Mouse (Mus musculus) adrenal gland, adult 2 months (tissue): ENCODE data around the gene Esrra. TPM values are rescaled to one million over a fixed set of nuclear protein-coding genes. Genes with fewer than 3 reads are reported as not detected.
"Not testable (repeated sequence)": the region's sequence is repeated elsewhere in the genome, so short reads cannot be mapped to it uniquely, and the experiment has no call there.

Experiments
- DNase-seq: peaks from one replicate; pipeline ENCODE4 v3.0.0; 2021
- microRNA-seq, 2 experiments: library from miRNA; unstranded; fragments of <30 nt; microRNA quantifications; one replicate each; pipeline ENCODE4 v1.2.0; 2021
- polyA plus RNA-seq: library from polyadenylated mRNA; depleted of rRNA; stranded (reverse); fragments of >200 nt; gene quantifications from 2 replicates; pipeline ENCODE4 v1.2.3, GENCODE M21; 2012; rRNA removed
- total RNA-seq, 2 experiments: library from RNA; stranded (reverse); gene quantifications; 2 replicates each; pipeline ENCODE4 v1.2.3; 2021

Gene Esrra
- total and polyA plus RNA-seq, 3 experiments, result 29.3 to 67.6 (median 62.8) TPM

DNA sequence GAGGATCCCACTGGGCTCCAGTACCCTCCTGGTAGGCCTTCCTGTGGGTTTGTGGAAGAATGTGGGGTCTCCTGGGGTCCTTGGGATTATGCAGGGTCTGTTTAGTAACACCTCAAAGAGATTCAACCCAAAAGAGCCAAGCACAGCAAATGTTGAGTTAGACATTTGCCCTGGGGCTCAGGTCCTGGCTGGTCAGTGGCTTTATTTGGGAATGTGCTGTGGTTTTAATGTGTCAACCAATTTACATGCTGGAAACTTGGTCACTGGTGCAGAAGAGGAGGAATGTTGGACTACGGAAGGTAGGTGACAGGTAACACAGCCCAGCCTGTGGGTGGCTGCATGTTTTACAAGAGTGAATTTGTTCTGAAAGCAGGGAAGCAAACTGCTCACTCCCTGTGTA, 18.6 kb downstream of the Esrra start:
- DNase-seq, result no peak

DNA sequence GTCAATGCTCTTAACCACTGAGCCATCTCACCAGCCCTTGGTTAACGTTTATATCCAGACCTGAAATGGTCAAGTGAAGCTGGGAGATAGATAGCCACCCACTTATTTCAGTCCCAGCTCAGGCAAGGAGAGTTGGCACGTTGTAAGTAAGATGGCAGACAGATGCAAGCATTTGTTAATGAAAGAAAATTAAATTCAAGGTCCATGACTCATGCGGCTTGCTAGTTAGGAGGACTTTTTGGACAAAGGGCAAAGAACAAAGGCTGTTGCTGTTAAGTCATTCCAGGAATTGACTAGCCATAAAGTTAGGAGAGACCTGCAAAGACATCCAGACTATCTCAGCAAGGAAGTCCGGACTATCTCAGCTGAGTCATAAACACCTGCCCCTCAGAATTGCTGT, 22.0 kb downstream of the Esrra start:
- no peak for DNase-seq

DNA sequence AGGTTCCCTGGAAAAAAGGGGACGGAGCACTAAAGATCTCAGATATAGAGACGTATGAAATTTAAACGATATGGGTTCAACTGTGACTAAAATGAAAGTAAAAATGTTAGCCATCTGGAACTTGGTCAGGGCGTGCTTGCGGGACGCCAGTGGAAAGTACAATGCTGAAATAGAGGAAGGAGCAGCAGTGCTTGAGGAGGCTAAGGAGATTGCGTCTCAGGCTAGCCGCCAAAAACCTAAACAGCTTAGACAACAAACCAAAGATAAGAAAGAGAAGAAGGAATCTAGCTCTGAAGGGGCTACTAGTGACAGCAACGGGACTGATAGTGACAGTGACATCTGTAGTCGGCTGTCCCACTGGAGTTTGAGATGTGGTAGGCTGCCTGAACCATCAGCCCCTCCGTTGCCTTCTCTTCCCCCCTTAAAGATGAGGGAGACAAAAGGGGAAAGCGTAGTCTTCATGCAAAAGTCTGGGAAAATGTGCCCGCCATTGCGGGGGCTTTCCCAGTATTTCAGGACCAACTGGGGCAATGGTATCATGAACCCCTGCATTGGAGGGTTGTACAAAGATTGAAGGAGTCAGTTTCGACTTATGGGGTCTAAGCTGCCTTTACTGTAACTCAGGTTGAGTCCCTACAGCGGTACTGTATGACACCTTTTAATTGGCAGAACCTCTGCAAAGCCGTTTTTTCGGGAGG, 25.9 kb downstream of the Esrra start:
- not testable (repeated sequence) for DNase-seq

DNA sequence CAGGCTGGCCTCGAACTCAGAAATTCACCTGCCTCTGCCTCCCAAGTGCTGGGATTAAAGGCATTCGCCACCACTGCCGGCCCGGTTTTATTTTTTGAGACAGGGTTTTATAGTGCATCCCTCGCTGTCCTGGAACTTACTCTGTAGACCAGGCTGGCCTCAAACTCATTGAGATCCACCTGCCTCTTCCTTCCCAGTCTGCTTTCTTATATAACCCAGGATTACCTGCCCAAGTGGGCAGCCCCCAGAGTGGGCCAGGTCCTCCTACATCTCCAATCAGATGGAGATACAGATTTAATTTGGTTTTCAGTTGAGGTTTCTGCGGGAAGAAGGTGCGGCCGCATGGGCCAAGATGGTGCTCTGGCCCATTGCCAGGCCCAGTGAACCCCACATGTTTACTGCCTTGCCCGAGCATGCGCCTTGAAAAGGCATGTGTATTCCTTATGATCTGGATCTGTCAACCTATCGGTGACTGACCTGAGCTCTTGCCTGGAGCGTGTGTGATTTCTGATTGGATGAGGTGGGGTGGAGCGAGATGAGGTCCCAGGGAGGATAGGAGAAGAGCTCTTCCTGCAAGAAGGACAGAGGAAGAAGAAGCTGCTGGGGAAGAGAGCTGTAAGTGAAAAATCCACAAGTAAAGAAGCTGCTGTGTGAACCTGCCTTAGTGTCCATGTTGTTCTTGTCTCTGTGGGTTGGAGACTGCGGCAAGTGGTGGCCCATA, 27.7 kb downstream of the Esrra start:
- DNase-seq, result no peak

DNA sequence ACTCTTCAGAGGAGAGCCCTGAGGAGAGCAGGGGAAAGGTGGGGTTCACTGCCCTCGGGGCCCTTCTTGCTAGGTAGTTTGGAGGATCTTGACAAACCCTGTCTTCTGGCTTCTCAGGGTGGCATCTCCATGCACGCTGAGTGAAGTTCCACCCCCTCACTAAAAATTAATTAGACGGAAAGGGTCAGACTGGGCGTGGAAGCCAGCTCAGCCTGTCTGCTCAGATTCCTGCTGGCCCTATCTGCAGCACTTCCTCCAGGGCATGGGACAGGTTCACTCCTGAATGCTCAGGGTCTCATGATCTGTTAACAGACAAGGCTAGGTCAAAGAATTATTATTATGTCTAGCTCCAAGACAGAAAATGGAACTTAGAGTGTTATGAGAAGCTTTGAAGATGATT, 29.1 kb downstream of the Esrra start:
- DNase-seq, result no peak

DNA sequence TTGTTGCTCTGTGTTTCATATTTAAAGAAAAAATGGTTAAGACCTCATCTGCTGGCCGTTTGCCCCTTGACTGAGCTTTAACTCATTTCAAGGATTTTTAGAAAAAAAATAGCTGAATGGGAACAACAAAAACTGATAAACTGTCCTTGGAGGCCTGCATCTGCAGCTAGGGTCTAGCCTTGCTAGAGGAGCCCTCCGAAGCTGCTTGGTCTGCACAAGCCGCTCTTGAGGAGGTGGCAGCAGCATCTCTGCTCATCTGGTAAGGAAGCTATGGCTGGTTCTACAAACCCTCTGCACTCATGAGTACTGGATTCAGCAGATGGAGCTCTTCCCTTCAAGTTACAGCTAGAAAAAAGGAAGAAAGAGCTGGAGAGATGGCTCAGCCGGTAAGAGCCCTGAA, 43.6 kb downstream of the Esrra start:
- no peak for DNase-seq

DNA sequence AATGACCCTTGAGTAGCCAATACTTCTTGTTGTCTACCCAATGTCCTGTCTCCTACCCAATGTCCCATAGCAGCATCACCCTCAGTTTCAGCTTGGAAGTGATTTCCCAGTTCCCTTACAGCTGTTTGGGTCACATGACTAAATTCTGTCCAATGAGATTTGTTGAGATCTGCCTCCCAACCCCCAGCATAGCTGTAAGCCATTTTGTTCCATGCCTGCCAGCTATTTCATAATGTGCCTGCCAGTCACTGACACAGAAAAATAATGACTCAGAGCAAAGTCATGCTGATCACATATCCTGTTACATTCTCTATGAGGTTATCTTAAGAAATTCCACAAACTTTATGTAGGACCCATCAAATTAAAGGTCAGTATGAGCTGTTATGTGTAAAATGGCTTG, 44.8 kb downstream of the Esrra start:
- DNase-seq, result no peak

DNA sequence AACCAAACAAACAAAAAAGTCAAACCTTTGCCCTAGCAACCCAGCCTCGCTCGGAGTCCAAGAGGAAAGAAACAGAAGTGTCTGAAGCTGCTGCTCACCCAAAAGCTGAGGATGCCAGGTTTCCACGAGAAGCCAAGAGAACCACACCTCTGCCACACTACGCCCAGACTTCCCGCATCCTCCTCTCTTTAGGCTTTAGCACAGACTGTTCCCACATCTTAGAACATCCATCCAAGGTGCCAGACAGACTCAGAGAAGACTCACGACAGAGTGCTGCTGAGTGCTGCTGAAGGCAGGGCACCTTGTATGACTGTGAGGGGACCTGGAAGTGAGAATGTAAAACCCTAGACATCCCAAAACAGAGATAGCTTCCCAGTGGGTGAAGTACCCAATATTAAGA, 45.8 kb downstream of the Esrra start:
- DNase-seq, result no peak

DNA sequence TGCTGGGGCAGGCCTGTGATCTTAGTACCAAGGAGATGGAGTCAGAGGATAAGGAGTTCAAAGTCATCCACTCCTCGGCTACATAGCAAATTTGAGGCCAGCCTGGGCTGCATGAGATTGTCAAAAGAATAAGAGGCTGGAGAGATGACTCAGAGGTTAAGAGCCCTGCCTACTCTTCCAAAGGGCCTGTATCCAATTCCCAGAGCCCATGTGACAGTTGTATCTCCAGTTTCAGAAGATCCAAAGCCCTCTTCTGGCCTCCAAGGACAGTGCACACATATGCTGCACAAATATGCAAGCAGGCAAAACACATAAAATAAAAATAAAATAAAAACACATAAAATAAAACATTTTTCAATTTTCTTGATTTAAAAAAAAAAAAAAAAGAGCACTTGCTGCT, 47.4 kb downstream of the Esrra start:
- no peak for DNase-seq

DNA sequence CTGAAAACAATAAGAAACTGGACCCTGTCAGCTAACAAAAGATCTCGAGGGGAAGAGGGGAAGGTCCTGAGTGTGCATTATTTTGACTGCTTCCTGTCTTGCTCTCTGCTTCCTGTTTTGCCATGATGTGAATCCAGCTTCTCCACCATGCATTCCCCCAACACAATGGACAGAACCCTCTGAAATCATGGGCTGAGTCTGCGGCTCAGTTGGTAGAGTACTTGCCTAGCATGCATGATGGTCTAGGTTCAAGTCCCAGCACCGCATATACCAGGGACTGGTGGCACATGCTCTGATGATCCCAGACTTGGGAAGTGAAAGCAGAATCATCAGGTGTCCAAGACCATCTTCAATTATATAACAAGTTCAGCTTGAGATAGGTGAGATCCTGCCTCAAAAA, 48.9 kb downstream of the Esrra start:
- DNase-seq, result no peak

DNA sequence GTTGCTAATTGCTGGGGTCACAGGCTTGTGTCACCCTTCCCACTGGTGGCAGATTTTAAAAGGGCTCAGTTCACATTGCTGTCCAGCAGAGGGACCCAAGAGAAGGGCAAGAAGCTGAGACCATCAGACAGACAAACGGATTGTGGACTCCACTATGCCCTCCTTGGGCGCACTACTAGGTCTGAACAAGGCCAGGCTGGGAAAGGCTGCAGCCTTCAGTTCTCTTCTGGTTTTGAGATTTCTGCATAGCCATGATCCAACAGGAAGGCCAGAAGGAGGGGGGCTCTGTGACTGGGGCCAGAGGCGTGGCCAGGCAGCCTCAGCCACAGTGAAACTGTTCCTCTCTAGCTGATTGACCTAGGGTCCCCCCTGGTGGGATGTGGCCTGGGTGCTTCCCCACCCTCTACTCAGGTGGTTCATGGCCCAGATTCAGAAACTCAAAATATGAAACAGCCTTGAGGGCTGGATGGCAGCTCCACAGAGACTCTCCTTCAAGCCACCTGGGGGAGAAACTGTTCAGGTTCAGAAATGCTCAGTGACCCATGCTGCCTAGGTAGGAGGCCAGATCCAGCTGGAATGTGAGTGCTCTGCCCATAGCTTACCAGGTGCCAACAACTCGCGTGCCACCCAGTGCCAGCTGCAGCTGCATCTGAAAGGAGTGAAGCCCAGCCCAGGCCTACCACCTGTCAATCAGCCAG, 49.9 kb downstream of the Esrra start:
- DNase-seq, result peak; percentile 10

DNA sequence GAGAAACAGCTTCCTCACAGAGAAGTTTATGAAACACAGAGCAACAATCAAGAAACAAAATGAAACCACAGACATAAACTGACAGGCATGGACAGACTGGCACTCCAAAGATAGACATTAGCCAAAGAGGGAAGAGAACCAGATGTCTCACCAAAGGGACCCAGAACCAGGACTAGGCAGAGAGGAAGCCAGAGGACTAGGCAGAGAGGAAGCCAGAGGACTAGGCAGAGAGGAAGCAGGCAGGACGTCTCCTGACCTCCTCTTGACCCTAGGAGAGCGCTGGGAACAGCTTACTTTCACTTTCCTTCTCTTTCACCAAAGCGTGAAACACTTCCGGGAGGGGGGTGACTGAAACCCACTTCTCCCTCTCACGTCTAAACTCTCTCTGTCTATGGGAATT, 52.3 kb downstream of the Esrra start:
- DNase-seq, result peak; percentile 78

DNA sequence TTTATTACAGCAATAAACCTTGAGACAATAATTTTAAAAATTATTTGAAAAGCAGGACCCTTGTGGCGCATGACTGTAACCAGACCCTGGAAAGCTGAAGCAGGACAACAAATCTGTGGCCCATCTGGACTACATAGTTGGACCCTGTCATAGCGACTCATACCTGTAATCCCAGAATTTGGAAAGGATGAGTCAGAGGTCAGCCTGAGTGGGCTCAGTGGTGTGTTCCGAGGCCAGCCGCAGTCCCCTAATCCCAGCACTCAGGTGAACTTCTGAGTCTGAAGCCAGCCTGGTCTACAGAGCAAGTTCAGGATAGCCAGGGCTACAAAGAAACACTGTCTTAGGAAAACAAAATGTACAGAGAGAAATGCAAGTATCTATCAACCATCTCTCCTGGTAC, 60.2 kb downstream of the Esrra start:
- no peak for DNase-seq

Small RNA genes within 50 kb of the gene (microRNA-seq; reads per million reads assigned to microRNA genes)
- gene Mir6990, result 2.9 to 5.0 reads per million in 2 experiments

Other genes starting within 250 kb of the Esrra start
- 10 to 100 TPM; 18.1 to 32.3 TPM for gene Rps6ka4, start 81.2 kb downstream of the Esrra start, total RNA-seq
- 48.2 and 49.8 TPM in 2 replicates for gene Rps6ka4, start 81.2 kb downstream of the Esrra start, polyA plus RNA-seq
- gene Ccdc88b, start 63.6 kb downstream of the Esrra start, total RNA-seq, result 1 to 10 TPM; 1.9 to 2.1 TPM
- 3.2 and 4.3 TPM in 2 replicates for gene Ccdc88b, start 63.6 kb downstream of the Esrra start, polyA plus RNA-seq
- 100 to 1,000 TPM; 103 to 118 TPM for gene Trmt112, start 12.1 kb downstream of the Esrra start, total RNA-seq
- gene Trmt112, start 12.1 kb downstream of the Esrra start, polyA plus RNA-seq, result 197 and 206 TPM in 2 replicates
- gene Prdx5, start 11.7 kb downstream of the Esrra start, total RNA-seq, result 100 to 1,000 TPM; 297 to 298 TPM
- gene Prdx5, start 11.7 kb downstream of the Esrra start, polyA plus RNA-seq, result 90.2 and 91.2 TPM in 2 replicates
- under 1 TPM in 1 of 2 experiments, not detected in 1; 0.58 TPM for gene Catsperz, start 3.6 kb upstream of the Esrra start, total RNA-seq
- gene Catsperz, start 3.6 kb upstream of the Esrra start, polyA plus RNA-seq, result not detected in 2 replicates
- under 1 TPM in 1 of 2 experiments, not detected in 1; 0.31 TPM for gene Kcnk4, start 12.7 kb upstream of the Esrra start, total RNA-seq
- gene Kcnk4, start 12.7 kb upstream of the Esrra start, polyA plus RNA-seq, result 0.06 TPM in 1 of 2 replicates, not detected in the other
- 10 to 100 TPM; 44.7 to 58.7 TPM for gene Bad, start 20.0 kb upstream of the Esrra start, total RNA-seq
- gene Bad, start 20.0 kb upstream of the Esrra start, polyA plus RNA-seq, result 91.2 and 102 TPM in 2 replicates
- 10 to 100 TPM; 47.9 to 51.5 TPM for gene Gpr137, start 20.7 kb upstream of the Esrra start, total RNA-seq
- gene Gpr137, start 20.7 kb upstream of the Esrra start, polyA plus RNA-seq, result 202 and 223 TPM in 2 replicates
- 100 to 1,000 TPM; 123 to 288 TPM for gene Ppp1r14b, start 53.2 kb upstream of the Esrra start, total RNA-seq
- 156 and 181 TPM in 2 replicates for gene Ppp1r14b, start 53.2 kb upstream of the Esrra start, polyA plus RNA-seq
- gene Plcb3, start 54.7 kb upstream of the Esrra start, total RNA-seq, result 10 to 100 TPM; 34.1 to 47.8 TPM
- 69.1 and 87.1 TPM in 2 replicates for gene Plcb3, start 54.7 kb upstream of the Esrra start, polyA plus RNA-seq
- gene Fkbp2, start 58.7 kb upstream of the Esrra start, total RNA-seq, result 100 to 1,000 TPM; 110 to 119 TPM
- gene Fkbp2, start 58.7 kb upstream of the Esrra start, polyA plus RNA-seq, result 31.3 and 35.4 TPM in 2 replicates
- 100 to 1,000 TPM; 109 to 131 TPM for gene Vegfb, start 65.8 kb upstream of the Esrra start, total RNA-seq
- 149 and 263 TPM in 2 replicates for gene Vegfb, start 65.8 kb upstream of the Esrra start, polyA plus RNA-seq
- 10 to 100 TPM; 42.6 to 50.7 TPM for gene Dnajc4, start 70.8 kb upstream of the Esrra start, total RNA-seq
- 43.0 and 47.5 TPM in 2 replicates for gene Dnajc4, start 70.8 kb upstream of the Esrra start, polyA plus RNA-seq
- gene Nudt22, start 74.3 kb upstream of the Esrra start, total RNA-seq, result 10 to 100 TPM; 28.3 to 40.7 TPM
- gene Nudt22, start 74.3 kb upstream of the Esrra start, polyA plus RNA-seq, result 122 and 130 TPM in 2 replicates
- 10 to 100 TPM; 11.5 to 16.3 TPM for gene Trpt1, start 74.3 kb upstream of the Esrra start, total RNA-seq
- 18.1 and 20.3 TPM in 2 replicates for gene Trpt1, start 74.3 kb upstream of the Esrra start, polyA plus RNA-seq
- 1 to 10 TPM; 6.7 to 7.1 TPM for gene Fermt3, start 97.7 kb upstream of the Esrra start, total RNA-seq
- 10.4 and 10.8 TPM in 2 replicates for gene Fermt3, start 97.7 kb upstream of the Esrra start, polyA plus RNA-seq
- 100 to 1,000 TPM; 175 to 323 TPM for gene Stip1, start 118.2 kb upstream of the Esrra start, total RNA-seq
- 22.8 and 43.0 TPM in 2 replicates for gene Stip1, start 118.2 kb upstream of the Esrra start, polyA plus RNA-seq
- gene Macrod1, start 135.0 kb upstream of the Esrra start, total RNA-seq, result 10 to 100 TPM; 56.4 to 65.1 TPM
- gene Macrod1, start 135.0 kb upstream of the Esrra start, polyA plus RNA-seq, result 134 and 138 TPM in 2 replicates
- gene Flrt1, start 183.9 kb upstream of the Esrra start, total RNA-seq, result 1 to 10 TPM; 2.1 to 9.2 TPM
- gene Flrt1, start 183.9 kb upstream of the Esrra start, polyA plus RNA-seq, result 0.79 and 2.9 TPM in 2 replicates